Mouse (Mus musculus) liver, embryonic 15.5 days (tissue): ENCODE measurements around the gene Arf1. TPM values are rescaled to one million over a fixed set of nuclear protein-coding genes. Genes with fewer than 3 reads are reported as not detected.
"Not testable (repeated sequence)": the region's sequence is repeated elsewhere in the genome, so short reads cannot be mapped to it uniquely, and the experiment has no call there.

ENCODE experiments used
- ATAC-seq: fragments of 200-750 bp; cut with Nextera tagmentation; 2 replicates; pipeline ENCODE4 v1.8.0; 2017; ENCODE audit warnings: moderate number of reproducible peaks, mild to moderate bottlenecking, moderate library complexity; ENCODE audit not compliant: insufficient read depth
- H3K27ac ChIP-seq: fragments of 300-500 bp; sonication (generic); replicated peaks from 2 replicates; pipeline ENCODE4 v1.5.1; 2015; ENCODE audit warnings: mild to moderate bottlenecking, inconsistent platforms
- H3K27me3 ChIP-seq: fragments of 300-500 bp; sonication (generic); 2 replicates; pipeline ENCODE4 v1.6.1; 2015; ENCODE audit warnings: mild to moderate bottlenecking, inconsistent platforms
- H3K36me3 ChIP-seq: fragments of 300-500 bp; sonication (generic); replicated peaks from 2 replicates; pipeline ENCODE4 v1.6.1; 2015; ENCODE audit warnings: moderate library complexity, mild to moderate bottlenecking, inconsistent platforms
- H3K4me1 ChIP-seq: fragments of 300-500 bp; sonication (generic); replicated peaks from 2 replicates; pipeline ENCODE4 v1.6.1; 2015; ENCODE audit warnings: inconsistent platforms
- H3K4me2 ChIP-seq: fragments of 300-500 bp; sonication (generic); 2 replicates; pipeline ENCODE4 v1.6.1; 2015; ENCODE audit warnings: moderate library complexity, mild to moderate bottlenecking, inconsistent platforms
- H3K4me3 ChIP-seq: fragments of 300-500 bp; sonication (generic); replicated peaks from 2 replicates; pipeline ENCODE4 v1.5.1; 2015; ENCODE audit warnings: mild to moderate bottlenecking, inconsistent platforms
- H3K9ac ChIP-seq: fragments of 300-500 bp; sonication (generic); 2 replicates; pipeline ENCODE4 v1.6.1; 2015; ENCODE audit warnings: moderate library complexity, mild to moderate bottlenecking, inconsistent platforms
- H3K9me3 ChIP-seq: fragments of 300-500 bp; sonication (generic); replicated peaks from 2 replicates; pipeline ENCODE4 v1.6.1; 2016; ENCODE audit warnings: inconsistent platforms
- whole genome bisulfite sequencing: fragments of 180-500 bp; shearing (Covaris S2); methylation state at CpG from one replicate; pipeline ENCODE4 v1.1.7; 2015; ENCODE audit warnings: mixed read lengths; ENCODE audit not compliant: insufficient replicate concordance; 5-methylcytosine and 5-hydroxymethylcytosine counted together
- polyA plus RNA-seq: library from polyadenylated mRNA; unstranded; fragments of >200 nt; fragmentation: Nextera tagmentation; extraction: Ambion mirVana; gene quantifications from 2 replicates; pipeline ENCODE4 v1.2.1, GENCODE M21; 2015

Arf1 gene
- polyA plus RNA-seq, 1 experiment from 2014 or later, result 255 TPM

DNA sequence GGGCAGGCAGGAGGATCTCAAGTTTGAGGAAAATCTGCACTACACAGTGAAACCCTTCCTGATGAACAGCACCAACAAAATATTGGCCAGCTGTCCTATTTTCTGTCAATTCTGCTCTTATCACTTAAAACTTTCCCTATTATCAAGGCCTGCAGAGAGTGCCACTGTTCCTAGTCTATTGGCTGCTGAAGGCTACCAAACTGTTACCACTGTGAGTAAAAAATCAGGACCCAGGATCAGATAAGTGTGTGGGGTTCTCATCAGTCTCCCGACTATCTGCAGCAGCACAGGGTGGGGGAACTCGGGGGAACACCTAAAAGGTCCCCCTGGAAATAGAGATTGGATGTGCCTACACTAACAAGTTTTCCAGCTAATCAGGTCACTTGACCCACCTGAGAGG is 2.9 kb downstream of the Arf1 start:
- H3K4me3 ChIP-seq, result 0 out of 2 replicates have a peak overlapping the region, but pooled peaks have one; percentile 7
- no peaks in the 10 kb centered on the region for H3K27me3 ChIP-seq
- no peak for ATAC-seq
- WGBS, result 4% methylated on average over 2 of the region's 2 CpGs
- peaks cover 81% of the 10 kb centered on the region for H3K4me1 ChIP-seq
- H3K27ac ChIP-seq, result no peak overlapping the region
- H3K9me3 ChIP-seq, result no peaks in the 10 kb centered on the region
- H3K36me3 ChIP-seq, result peaks cover 31% of the 10 kb centered on the region
- peak overlapping the region; percentile 86 for H3K4me2 ChIP-seq
- H3K9ac ChIP-seq, result 0 out of 2 replicates have a peak overlapping the region, but pooled peaks have one; percentile 5

DNA sequence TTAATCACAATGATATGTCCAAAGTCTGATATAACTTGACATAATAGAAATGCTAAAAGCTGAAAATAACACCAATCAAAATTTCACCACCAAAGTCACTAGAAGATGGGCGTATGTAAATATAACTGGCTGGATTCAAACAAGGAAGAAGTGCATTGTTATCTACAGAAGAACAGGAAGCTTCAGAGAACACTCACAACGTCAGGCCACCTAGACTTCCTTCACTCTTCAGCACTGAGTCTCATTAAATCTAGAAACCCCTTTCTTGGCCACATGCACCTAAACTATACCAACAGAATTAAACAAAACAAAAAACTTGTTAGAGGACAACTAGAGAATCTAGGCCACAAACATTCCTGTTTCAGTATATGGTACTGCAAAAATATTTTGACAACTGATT is 3.6 kb downstream of the Arf1 start:
- no peak overlapping the region for H3K4me3 ChIP-seq
- ATAC-seq, result no peak
- H3K27ac ChIP-seq, result no peak overlapping the region
- H3K27me3 ChIP-seq, result no peaks in the 10 kb centered on the region
- H3K4me1 ChIP-seq, result peaks cover 83% of the 10 kb centered on the region
- no peaks in the 10 kb centered on the region for H3K9me3 ChIP-seq
- 14% methylated on average over 2 of the region's 2 CpGs for WGBS
- H3K9ac ChIP-seq, result no peak overlapping the region
- H3K36me3 ChIP-seq, result peaks cover 38% of the 10 kb centered on the region
- peak overlapping the region; percentile 86; the same call in 1 of the 2 replicates for H3K4me2 ChIP-seq

DNA sequence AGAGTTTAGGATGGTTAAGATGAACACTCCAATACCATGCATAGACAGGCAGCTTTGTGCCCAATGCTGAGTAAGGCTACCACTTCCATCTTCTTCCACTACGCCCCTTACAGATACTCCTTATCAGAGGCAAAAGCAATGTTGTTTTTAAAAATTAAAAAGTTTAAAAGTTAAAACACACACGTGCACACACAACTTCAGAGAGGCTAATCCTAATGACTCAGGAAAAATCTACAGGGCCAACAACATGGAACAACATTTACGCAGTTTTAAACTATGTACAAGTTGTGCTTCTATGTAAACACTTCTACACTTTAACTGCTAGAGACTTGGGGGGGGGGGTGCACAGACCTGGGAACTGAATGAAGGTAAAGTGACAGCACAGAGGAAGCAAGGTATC is 4.0 kb downstream of the Arf1 start:
- Histone ChIP-seq H3K36me3 (peaks cover 41% of the 10 kb centered on the region), H3K9me3 (no peaks in the 10 kb centered on the region), H3K9ac (no peak overlapping the region), H3K4me2 (0 out of 2 replicates have a peak overlapping the region, but pooled peaks have one; percentile 13), H3K4me1 (peaks cover 84% of the 10 kb centered on the region), H3K27me3 (no peaks in the 10 kb centered on the region), H3K4me3 (no peak overlapping the region), H3K27ac (no peak overlapping the region)
- WGBS, result 68% methylated on average over 3 of the region's 3 CpGs
- ATAC-seq, result no peak

GRCm38 (mm10) chr11:59222306-59222705 is 5.8 kb downstream of the Arf1 start:
- no peak for ATAC-seq
- no peak overlapping the region for H3K4me2 ChIP-seq
- no peaks in the 10 kb centered on the region for H3K27me3 ChIP-seq
- H3K4me1 ChIP-seq, result peaks cover 93% of the 10 kb centered on the region
- no peaks in the 10 kb centered on the region for H3K9me3 ChIP-seq
- no peak overlapping the region for H3K9ac ChIP-seq
- H3K36me3 ChIP-seq, result peaks cover 57% of the 10 kb centered on the region
- 0 out of 2 replicates have a peak overlapping the region, but pooled peaks have one; percentile 1 for H3K27ac ChIP-seq
- H3K4me3 ChIP-seq, result no peak overlapping the region
- WGBS, result 57% methylated on average over 4 of the region's 4 CpGs

- H3K27me3 ChIP-seq, result no peaks in the 10 kb centered on the region
- no peak for ATAC-seq
- H3K4me1 ChIP-seq, result peaks cover 91% of the 10 kb centered on the region
- H3K9ac ChIP-seq, result no peak overlapping the region
- H3K4me3 ChIP-seq, result no peak overlapping the region
- H3K36me3 ChIP-seq, result peaks cover 63% of the 10 kb centered on the region
- no peak overlapping the region; the same call in 1 of the 2 replicates for H3K27ac ChIP-seq
- H3K9me3 ChIP-seq, result no peaks in the 10 kb centered on the region
- H3K4me2 ChIP-seq, result no peak overlapping the region
These were observed 6.5 kb downstream of the Arf1 start for GRCm38 (mm10) chr11:59221604-59222003.

- Histone ChIP-seq H3K9me3 (no peaks in the 10 kb centered on the region), H3K36me3 (peaks cover 85% of the 10 kb centered on the region), H3K9ac (no peak overlapping the region), H3K27me3 (no peaks in the 10 kb centered on the region), H3K4me3 (no peak overlapping the region), H3K4me1 (peaks cover 74% of the 10 kb centered on the region), H3K4me2 (no peak overlapping the region), H3K27ac (no peak overlapping the region)
- ATAC-seq, result no peak
These were observed 9.0 kb downstream of the Arf1 start for GRCm38 (mm10) chr11:59219064-59219463.

GRCm38 (mm10) chr11:59218389-59218998 is 9.6 kb downstream of the Arf1 start:
- Histone ChIP-seq H3K27me3 (no peaks in the 10 kb centered on the region), H3K9me3 (no peaks in the 10 kb centered on the region), H3K27ac (no peak overlapping the region), H3K4me3 (no peak overlapping the region), H3K9ac (no peak overlapping the region), H3K4me1 (peaks cover 71% of the 10 kb centered on the region), H3K4me2 (no peak overlapping the region), H3K36me3 (peaks cover 85% of the 10 kb centered on the region)
- ATAC-seq, result no peak
- WGBS, result 77% methylated on average over 4 of the region's 4 CpGs

GRCm38 (mm10) chr11:59216955-59217354 is 11.1 kb downstream of the Arf1 start:
- H3K4me2 ChIP-seq, result no peak overlapping the region
- H3K36me3 ChIP-seq, result peaks cover 88% of the 10 kb centered on the region
- no peak for ATAC-seq
- no peak overlapping the region for H3K27ac ChIP-seq
- H3K9ac ChIP-seq, result no peak overlapping the region
- H3K9me3 ChIP-seq, result no peaks in the 10 kb centered on the region
- peaks cover 68% of the 10 kb centered on the region for H3K4me1 ChIP-seq
- WGBS, result 40% methylated on average over 3 of the region's 3 CpGs
- H3K27me3 ChIP-seq, result no peaks in the 10 kb centered on the region
- H3K4me3 ChIP-seq, result no peak overlapping the region

- peaks cover 82% of the 10 kb centered on the region for H3K36me3 ChIP-seq
- no peaks in the 10 kb centered on the region for H3K27me3 ChIP-seq
- peaks cover 64% of the 10 kb centered on the region for H3K4me1 ChIP-seq
- H3K4me3 ChIP-seq, result no peak overlapping the region
- H3K9me3 ChIP-seq, result no peaks in the 10 kb centered on the region
- no peak for ATAC-seq
- no peak overlapping the region for H3K9ac ChIP-seq
- H3K27ac ChIP-seq, result no peak overlapping the region
- H3K4me2 ChIP-seq, result no peak overlapping the region
- 87% methylated on average over 12 of the region's 12 CpGs for WGBS
These were observed 15.1 kb downstream of the Arf1 start for GRCm38 (mm10) chr11:59212892-59213494.

- peaks cover 76% of the 10 kb centered on the region for H3K36me3 ChIP-seq
- not testable (repeated sequence) for H3K4me3 ChIP-seq, H3K27ac ChIP-seq, H3K4me2 ChIP-seq, H3K27me3 ChIP-seq, ATAC-seq, H3K9ac ChIP-seq, H3K9me3 ChIP-seq
- 36% methylated on average over 12 of the region's 12 CpGs for WGBS
- H3K4me1 ChIP-seq, result peaks cover 64% of the 10 kb centered on the region
These were observed 15.8 kb downstream of the Arf1 start for GRCm38 (mm10) chr11:59212320-59212719.

DNA sequence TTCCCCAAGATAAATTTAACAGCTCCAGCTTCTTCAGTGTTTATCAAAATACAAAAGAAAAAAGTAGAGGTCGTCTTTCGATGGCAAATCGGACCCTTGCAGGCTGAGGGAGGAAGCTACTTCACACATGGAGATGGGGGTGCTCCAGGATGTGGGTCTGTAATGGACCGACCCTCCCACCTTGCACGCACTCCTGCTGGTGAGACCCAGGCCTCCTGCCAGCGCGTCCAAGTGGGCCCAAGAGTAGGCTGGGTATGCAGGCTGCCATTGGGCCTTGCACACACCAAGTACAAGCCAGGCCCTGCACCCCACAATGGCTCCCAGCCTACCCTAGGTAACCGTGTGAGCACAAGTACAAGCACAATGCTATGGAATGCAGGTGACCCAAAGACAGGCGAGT is 16.5 kb downstream of the Arf1 start:
- WGBS, result 87% methylated on average over 9 of the region's 9 CpGs
- not testable (repeated sequence) for H3K4me2 ChIP-seq, H3K4me3 ChIP-seq, H3K9ac ChIP-seq, H3K27me3 ChIP-seq, H3K9me3 ChIP-seq, H3K27ac ChIP-seq, ATAC-seq
- Histone ChIP-seq H3K4me1 (peaks cover 59% of the 10 kb centered on the region), H3K36me3 (peaks cover 78% of the 10 kb centered on the region)

GRCm38 (mm10) chr11:59210020-59210419 is 18.1 kb downstream of the Arf1 start:
- WGBS, result 88% methylated on average over 4 of the region's 4 CpGs
- Histone ChIP-seq H3K27ac (0 out of 2 replicates have a peak overlapping the region, but pooled peaks have one; percentile 19), H3K4me3 (no peak overlapping the region), H3K27me3 (no peaks in the 10 kb centered on the region), H3K9me3 (no peaks in the 10 kb centered on the region), H3K36me3 (peaks cover 80% of the 10 kb centered on the region), H3K4me2 (no peak overlapping the region), H3K4me1 (peaks cover 51% of the 10 kb centered on the region), H3K9ac (no peak overlapping the region)
- no peak for ATAC-seq
